Mouse (Mus musculus) neural tube, embryonic 13.5 days (tissue): Measurements from ENCODE around the gene Dhx15. TPM values are rescaled to one million over a fixed set of nuclear protein-coding genes. Genes with fewer than 3 reads are reported as not detected.
A peak's percentile ranks its signal among the peaks of the same experiment; 100 is the strongest.
"Not testable (repeated sequence)": the region's sequence is repeated elsewhere in the genome, so short reads cannot be mapped to it uniquely, and the experiment has no call there.

Experiments used
- ATAC-seq: fragments of 200-750 bp; cut with Nextera tagmentation; 2 replicates; pipeline ENCODE4 v1.8.0; 2017; ENCODE audit warnings: low read depth, mild to moderate bottlenecking, moderate TSS enrichment, moderate library complexity
- H3K27ac ChIP-seq: fragments of 300-500 bp; sonication (generic); replicated peaks from 2 replicates; pipeline ENCODE4 v1.5.1; 2015; ENCODE audit warnings: moderate library complexity, mild to moderate bottlenecking, inconsistent platforms
- H3K27me3 ChIP-seq: fragments of 300-500 bp; sonication (generic); 2 replicates; pipeline ENCODE4 v1.6.1; 2015; ENCODE audit warnings: mild to moderate bottlenecking, inconsistent platforms
- H3K36me3 ChIP-seq: fragments of 300-500 bp; sonication (generic); 2 replicates; pipeline ENCODE4 v1.6.1; 2015; ENCODE audit warnings: mild to moderate bottlenecking, inconsistent platforms
- H3K4me1 ChIP-seq: fragments of 300-500 bp; sonication (generic); replicated peaks from 2 replicates; pipeline ENCODE4 v1.6.1; 2015; ENCODE audit warnings: inconsistent platforms
- H3K4me2 ChIP-seq: fragments of 300-500 bp; sonication (generic); 2 replicates; pipeline ENCODE4 v1.6.1; 2015; ENCODE audit warnings: inconsistent platforms, mild to moderate bottlenecking, moderate library complexity
- H3K4me3 ChIP-seq: fragments of 300-500 bp; sonication (generic); 2 replicates; pipeline ENCODE4 v1.5.1; 2015; ENCODE audit warnings: mild to moderate bottlenecking, inconsistent platforms
- H3K9ac ChIP-seq: fragments of 300-500 bp; sonication (generic); 2 replicates; pipeline ENCODE4 v1.6.1; 2015; ENCODE audit warnings: moderate library complexity, mild to moderate bottlenecking, inconsistent platforms
- H3K9me3 ChIP-seq: fragments of 300-500 bp; sonication (generic); 2 replicates; pipeline ENCODE4 v1.6.1; 2016; ENCODE audit warnings: inconsistent platforms
- WGBS: fragments of 180-500 bp; shearing (Covaris S2); methylation state at CpG from one replicate; pipeline ENCODE4 v1.1.7; 2015; 5-methylcytosine and 5-hydroxymethylcytosine counted together
- polyA plus RNA-seq: library from polyadenylated mRNA; unstranded; fragments of >200 nt; fragmentation: Nextera tagmentation; extraction: Ambion mirVana; gene quantifications from 2 replicates; pipeline ENCODE4 v1.2.1, GENCODE M21; 2015

Dhx15 gene
- polyA plus RNA-seq: 126 and 147 TPM in 2 replicates

DNA sequence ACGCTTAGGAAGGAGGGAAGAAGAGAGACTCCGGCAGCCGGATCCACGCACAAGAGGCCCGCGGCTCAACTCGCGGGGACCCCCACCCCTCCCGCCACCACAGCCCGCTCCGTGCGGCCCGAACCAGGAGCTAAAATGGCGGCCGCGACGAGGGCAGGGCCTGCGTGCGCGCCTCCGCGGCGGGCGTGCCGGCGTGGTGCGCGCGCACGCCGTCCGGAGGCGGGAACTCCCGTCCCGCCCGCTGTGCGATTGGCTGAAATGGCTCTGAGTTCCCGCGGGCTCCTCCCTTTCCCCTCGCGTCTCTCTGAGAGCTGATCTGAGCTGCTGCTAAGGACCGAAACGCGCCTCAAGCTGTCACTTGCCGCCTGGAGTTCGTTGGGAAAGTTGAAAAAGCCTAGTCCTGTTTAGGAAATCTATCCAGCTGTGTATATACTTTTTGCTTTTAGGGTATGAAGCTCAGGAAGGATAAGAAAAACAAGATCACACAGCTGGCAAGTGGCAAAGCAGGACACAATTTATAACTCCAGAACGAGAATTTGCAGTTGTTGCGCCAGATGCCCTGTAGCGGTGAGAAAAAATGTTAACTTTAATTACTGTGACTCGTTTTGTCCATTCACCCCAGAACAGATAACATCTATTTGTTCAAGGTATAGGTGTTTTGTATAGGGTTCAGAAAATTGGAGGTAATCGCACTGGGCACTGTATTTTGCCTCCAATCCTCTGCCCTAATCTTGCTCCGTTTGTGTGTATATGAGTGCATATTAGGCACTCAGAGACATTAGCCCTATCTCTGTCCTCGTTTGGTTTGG, at the start of gene Dhx15:
TSS of gene Dhx15 (minus strand) at position 144 of the 809 bp plus-strand sequence.
- peak within 1 kb of the TSS; percentile 97 for H3K27ac ChIP-seq
- H3K9ac ChIP-seq: peak within 1 kb of the TSS; percentile 99
- H3K4me3 ChIP-seq: peak within 1 kb of the TSS; percentile 99
- no peaks in the 10 kb centered on the region for H3K9me3 ChIP-seq
- H3K4me1 ChIP-seq: peaks cover 41% of the 10 kb centered on the region
- no peaks in the 10 kb centered on the region for H3K27me3 ChIP-seq
- peak within 1 kb of the TSS; percentile 91 for H3K4me2 ChIP-seq
- WGBS: 1% methylated on average over 53 of the region's 53 CpGs
- no peaks in the 10 kb centered on the region for H3K36me3 ChIP-seq
- ATAC-seq: peak; percentile 97

DNA sequence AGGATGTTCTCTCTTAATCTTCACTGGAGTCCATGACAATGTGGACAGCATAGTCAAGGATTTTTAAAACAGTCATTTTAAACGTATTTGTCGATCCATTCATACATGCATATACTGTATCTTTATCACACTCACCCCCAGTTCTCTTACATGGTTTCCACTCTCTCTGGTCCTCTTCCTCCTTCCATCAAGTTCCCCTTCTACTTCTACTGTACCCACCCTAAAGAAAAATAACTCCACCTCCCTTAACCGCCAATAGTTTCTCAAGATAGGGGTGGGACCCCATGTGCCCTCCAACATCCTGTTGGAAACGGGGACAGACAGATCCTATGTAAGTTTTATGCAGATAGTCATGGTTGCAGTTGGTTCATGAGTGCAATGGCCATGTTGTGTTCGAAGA, 48.6 kb upstream of the Dhx15 start:
- WGBS: 93% methylated on average over 5 of the region's 5 CpGs

DNA sequence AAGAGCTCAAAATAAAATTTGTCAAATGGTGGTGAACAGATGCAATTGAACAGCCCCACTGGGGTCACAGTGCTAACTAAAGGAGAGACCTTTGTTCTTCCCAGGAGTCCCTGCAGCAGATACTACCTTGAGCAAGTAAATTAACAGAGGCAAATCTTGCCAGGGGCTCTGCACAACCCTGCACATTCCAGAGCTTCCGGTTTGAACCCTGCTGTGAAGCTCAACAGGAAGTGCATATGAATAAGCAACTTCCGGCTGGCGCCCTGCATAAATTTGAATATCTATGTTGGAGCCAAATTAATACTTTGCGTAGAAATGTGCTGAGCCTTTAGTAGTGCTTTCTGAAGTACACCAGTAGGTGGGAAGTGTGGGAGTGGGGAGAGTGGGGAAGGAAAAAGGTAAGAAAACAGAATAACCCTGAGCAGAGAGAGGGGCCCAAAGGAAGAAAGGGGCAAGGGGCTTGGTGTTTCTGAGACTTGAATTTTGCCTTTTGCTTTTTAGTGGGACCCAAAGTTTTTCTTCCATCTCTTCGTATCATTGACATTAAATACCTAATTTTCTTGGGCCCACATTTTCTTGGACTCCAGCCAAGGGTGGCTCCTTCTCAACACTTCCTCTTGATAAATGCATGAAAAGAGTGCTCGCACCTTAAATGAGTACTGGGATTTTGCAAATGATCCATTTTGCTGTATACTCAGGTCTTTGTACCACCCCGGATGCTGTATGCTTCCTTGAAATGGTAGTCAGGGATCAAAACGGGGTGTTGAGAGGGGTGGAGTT, 47.8 kb upstream of the Dhx15 start:
- no peaks in the 10 kb centered on the region for H3K9me3 ChIP-seq
- ATAC-seq: no peak
- H3K4me3 ChIP-seq: no peak overlapping the region
- H3K9ac ChIP-seq: no peak overlapping the region
- H3K27ac ChIP-seq: no peak overlapping the region
- no peak overlapping the region for H3K4me2 ChIP-seq
- no peaks in the 10 kb centered on the region for H3K36me3 ChIP-seq
- H3K27me3 ChIP-seq: no peaks in the 10 kb centered on the region
- 75% methylated on average over 8 of the region's 8 CpGs for WGBS
- no peaks in the 10 kb centered on the region for H3K4me1 ChIP-seq

More for the DNA sequence above, 48.6 kb upstream of the Dhx15 start:
- no peak overlapping the region for H3K4me2 ChIP-seq
- no peak for ATAC-seq
- no peak overlapping the region for H3K9ac ChIP-seq
- H3K27me3 ChIP-seq: no peaks in the 10 kb centered on the region
- H3K4me3 ChIP-seq: no peak overlapping the region
- H3K4me1 ChIP-seq: no peaks in the 10 kb centered on the region
- H3K27ac ChIP-seq: no peak overlapping the region
- no peaks in the 10 kb centered on the region for H3K36me3 ChIP-seq
- H3K9me3 ChIP-seq: no peaks in the 10 kb centered on the region

DNA sequence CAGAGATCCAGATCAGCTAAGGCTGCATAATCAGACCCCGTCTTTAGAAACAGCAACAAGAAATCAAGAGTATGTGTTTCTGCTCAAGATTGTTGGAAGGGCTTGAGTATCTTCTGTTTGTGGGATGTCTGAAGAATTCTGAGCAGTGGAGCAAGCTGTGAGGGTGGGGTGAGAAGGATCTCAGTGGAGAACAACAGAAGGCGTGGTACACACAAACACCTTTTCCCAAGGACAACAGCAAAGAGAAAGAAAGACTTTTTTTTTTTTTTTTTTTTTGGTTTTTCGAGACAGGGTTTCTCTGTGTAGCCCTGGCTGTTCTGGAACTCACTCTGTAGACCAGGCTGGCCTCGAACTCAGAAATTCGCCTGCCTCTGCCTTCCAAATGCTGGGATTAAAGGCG, 46.3 kb upstream of the Dhx15 start:
- not testable (repeated sequence) for H3K27me3 ChIP-seq, ATAC-seq, H3K27ac ChIP-seq, H3K9ac ChIP-seq, H3K4me2 ChIP-seq, H3K9me3 ChIP-seq, H3K4me3 ChIP-seq, H3K4me1 ChIP-seq, H3K36me3 ChIP-seq
- 84% methylated on average over 6 of the region's 6 CpGs for WGBS

DNA sequence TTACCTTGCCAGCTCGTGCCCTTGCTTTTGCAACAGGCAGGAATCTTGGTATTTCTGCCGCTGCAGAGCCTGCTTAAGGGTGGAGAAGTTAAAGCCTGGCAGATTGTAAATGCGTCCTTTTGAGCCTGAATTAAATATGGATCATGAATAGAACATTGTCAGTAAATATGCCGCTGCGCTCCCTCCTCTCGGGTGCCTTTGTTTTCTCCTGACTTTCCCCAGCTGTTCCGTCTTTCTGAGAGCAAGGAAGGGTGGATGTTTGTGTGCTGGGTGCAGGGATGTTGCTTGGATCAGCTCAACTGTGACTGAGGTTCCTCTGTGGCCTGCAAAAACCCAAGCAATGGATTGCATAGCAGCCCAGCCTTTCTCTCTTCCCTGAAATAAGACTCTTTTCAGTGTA, 44.3 kb upstream of the Dhx15 start:
- no peak overlapping the region for H3K4me2 ChIP-seq
- no peak overlapping the region for H3K9ac ChIP-seq
- H3K9me3 ChIP-seq: no peaks in the 10 kb centered on the region
- no peak overlapping the region for H3K4me3 ChIP-seq
- H3K36me3 ChIP-seq: no peaks in the 10 kb centered on the region
- H3K4me1 ChIP-seq: no peaks in the 10 kb centered on the region
- WGBS: 55% methylated on average over 7 of the region's 7 CpGs
- no peaks in the 10 kb centered on the region for H3K27me3 ChIP-seq
- no peak overlapping the region for H3K27ac ChIP-seq
- ATAC-seq: no peak

DNA sequence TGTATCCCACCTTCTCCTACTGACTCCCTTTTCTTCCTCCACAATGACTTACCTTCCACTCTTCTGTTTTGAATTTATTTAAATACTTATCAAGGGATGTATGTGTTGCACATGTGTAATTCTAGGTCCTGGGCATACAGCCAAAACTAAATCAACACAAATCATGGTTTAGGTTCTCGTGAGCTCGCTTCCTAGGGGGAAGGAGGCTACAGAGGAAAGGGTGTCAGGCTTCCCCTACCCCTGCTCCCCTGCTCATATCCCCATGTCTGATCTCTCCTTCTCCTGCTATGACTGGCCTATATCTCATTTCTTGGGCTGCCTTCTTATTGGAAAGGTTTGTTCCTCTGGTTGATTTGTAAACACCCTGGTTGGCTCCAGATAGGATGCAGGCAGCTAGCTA, 43.6 kb upstream of the Dhx15 start:
- Histone ChIP-seq H3K4me2 (no peak overlapping the region), H3K27me3 (no peaks in the 10 kb centered on the region), H3K9ac (no peak overlapping the region), H3K4me3 (no peak overlapping the region), H3K27ac (no peak overlapping the region), H3K9me3 (no peaks in the 10 kb centered on the region), H3K36me3 (no peaks in the 10 kb centered on the region), H3K4me1 (no peaks in the 10 kb centered on the region)
- no peak for ATAC-seq
- 47% methylated on average over 2 of the region's 2 CpGs for WGBS

DNA sequence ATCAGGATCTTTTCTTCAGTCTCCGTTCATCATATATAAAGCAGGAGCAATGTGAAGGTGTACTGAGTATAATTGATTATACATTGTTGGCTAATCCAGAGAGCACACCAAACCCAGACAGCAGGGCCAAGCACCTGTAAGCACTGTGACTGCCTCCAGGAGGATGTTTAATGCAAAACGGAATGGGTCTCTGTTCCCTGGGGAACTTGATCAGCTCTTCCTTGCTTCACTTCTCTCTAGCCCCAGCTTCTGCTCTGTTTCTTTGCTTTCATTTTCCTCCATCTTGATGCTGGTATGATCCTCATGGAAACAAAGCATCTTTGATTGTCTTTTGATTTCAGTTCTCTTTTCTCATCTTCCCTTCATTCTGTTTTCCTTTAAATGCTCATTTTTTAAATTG, 42.3 kb upstream of the Dhx15 start:
- no peak overlapping the region for H3K9ac ChIP-seq
- H3K27ac ChIP-seq: no peak overlapping the region
- no peaks in the 10 kb centered on the region for H3K9me3 ChIP-seq
- no peak overlapping the region for H3K4me3 ChIP-seq
- ATAC-seq: no peak
- WGBS: 72% methylated on average over 2 of the region's 2 CpGs
- no peaks in the 10 kb centered on the region for H3K27me3 ChIP-seq
- H3K4me1 ChIP-seq: no peaks in the 10 kb centered on the region
- no peaks in the 10 kb centered on the region for H3K36me3 ChIP-seq
- no peak overlapping the region for H3K4me2 ChIP-seq

DNA sequence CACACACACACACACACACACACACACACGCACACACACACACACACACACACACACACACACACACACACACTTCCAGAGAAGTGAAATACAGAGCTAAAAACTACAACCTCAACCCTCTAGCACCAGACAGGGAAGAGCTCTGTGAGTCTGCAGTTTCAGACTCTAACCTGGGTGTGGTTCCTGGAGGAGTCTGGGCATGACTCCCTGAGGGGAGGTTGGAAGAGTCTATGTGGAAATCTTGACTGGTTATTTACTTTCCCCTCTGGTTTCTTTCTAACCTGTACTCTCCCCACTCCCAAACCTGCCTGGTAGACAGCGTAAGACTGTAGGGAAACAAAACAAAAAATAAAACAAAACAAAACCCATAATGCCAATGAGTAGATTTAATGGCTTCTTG, 41.9 kb upstream of the Dhx15 start:
- Histone ChIP-seq H3K36me3 (no peaks in the 10 kb centered on the region), H3K4me1 (no peaks in the 10 kb centered on the region), H3K27me3 (no peaks in the 10 kb centered on the region), H3K4me2 (no peak overlapping the region), H3K9ac (no peak overlapping the region), H3K27ac (no peak overlapping the region), H3K4me3 (no peak overlapping the region), H3K9me3 (no peaks in the 10 kb centered on the region)
- WGBS: 76% methylated on average over 2 of the region's 2 CpGs
- no peak for ATAC-seq

DNA sequence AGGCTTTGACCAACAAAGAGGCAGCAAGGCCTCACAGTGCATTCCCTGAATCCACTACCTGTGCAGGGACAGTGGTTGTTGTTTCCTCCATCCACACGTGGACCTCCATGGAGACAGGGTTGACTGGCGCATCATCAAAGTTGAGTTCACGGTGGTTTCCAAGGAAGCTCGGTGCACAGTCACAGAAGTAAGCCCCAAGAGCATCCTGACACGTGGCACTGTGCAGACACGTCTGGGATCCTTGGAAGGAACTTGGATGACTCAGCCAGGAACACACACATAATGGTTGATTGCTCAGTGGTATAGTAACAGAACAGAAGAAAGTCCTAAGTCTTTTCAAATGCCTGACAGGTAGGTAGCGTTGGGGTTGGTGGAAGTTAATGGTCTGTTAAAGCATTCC, 40.2 kb upstream of the Dhx15 start:
- Histone ChIP-seq H3K4me1 (no peaks in the 10 kb centered on the region), H3K9ac (no peak overlapping the region), H3K27ac (no peak overlapping the region), H3K4me2 (no peak overlapping the region), H3K4me3 (no peak overlapping the region), H3K36me3 (no peaks in the 10 kb centered on the region), H3K9me3 (no peaks in the 10 kb centered on the region), H3K27me3 (no peaks in the 10 kb centered on the region)
- 90% methylated on average over 7 of the region's 7 CpGs for WGBS
- ATAC-seq: no peak

DNA sequence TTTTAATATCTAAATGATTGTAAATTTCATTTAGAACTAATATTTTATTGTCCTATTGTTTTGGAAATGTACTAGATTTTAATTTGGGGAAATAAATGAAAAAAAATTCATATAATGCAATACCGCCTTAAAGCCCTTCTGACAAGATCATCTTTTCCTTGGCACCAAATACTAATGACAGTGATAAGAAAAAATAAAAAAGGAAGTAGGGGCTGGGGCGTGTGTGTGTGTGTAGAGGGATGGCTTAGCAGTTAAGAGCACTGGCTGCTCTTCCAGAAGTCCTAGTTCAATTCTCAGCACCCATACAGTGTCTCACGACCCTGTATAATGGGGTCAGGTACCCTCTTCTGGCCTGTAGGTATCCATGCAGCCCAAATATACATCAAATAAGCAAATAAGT, 36.4 kb upstream of the Dhx15 start:
- no peaks in the 10 kb centered on the region for H3K27me3 ChIP-seq
- WGBS: 90% methylated on average over 3 of the region's 3 CpGs
- no peak for ATAC-seq
- H3K4me1 ChIP-seq: no peaks in the 10 kb centered on the region
- H3K9ac ChIP-seq: no peak overlapping the region
- no peaks in the 10 kb centered on the region for H3K9me3 ChIP-seq
- H3K4me3 ChIP-seq: no peak overlapping the region
- no peak overlapping the region for H3K4me2 ChIP-seq
- H3K36me3 ChIP-seq: no peaks in the 10 kb centered on the region
- H3K27ac ChIP-seq: no peak overlapping the region

DNA sequence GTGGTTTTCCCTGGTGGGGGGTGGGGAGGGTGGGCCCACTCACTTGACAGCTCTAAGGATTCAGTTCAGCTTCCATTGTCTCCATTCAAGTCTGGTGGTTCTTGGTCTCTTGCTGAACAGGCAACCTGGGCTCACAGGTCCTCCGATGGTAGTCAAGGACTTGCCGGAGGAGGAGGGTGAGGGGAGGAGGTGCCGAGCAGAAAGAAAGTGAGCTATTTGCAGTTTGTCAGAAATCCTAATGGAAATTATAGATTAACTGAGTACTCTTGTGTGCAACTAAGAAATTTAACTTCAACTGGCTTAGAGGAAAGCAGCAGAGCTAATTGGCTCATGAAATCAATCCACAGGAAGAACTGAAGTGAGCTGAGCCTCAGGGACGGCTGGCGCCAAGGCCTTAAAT, 31.3 kb upstream of the Dhx15 start:
- H3K4me3 ChIP-seq: no peak overlapping the region
- WGBS: 88% methylated on average over 5 of the region's 5 CpGs
- ATAC-seq: no peak
- H3K27ac ChIP-seq: no peak overlapping the region
- H3K9ac ChIP-seq: no peak overlapping the region
- no peaks in the 10 kb centered on the region for H3K27me3 ChIP-seq
- H3K9me3 ChIP-seq: no peaks in the 10 kb centered on the region
- no peaks in the 10 kb centered on the region for H3K36me3 ChIP-seq
- H3K4me1 ChIP-seq: peaks cover 21% of the 10 kb centered on the region
- no peak overlapping the region for H3K4me2 ChIP-seq

DNA sequence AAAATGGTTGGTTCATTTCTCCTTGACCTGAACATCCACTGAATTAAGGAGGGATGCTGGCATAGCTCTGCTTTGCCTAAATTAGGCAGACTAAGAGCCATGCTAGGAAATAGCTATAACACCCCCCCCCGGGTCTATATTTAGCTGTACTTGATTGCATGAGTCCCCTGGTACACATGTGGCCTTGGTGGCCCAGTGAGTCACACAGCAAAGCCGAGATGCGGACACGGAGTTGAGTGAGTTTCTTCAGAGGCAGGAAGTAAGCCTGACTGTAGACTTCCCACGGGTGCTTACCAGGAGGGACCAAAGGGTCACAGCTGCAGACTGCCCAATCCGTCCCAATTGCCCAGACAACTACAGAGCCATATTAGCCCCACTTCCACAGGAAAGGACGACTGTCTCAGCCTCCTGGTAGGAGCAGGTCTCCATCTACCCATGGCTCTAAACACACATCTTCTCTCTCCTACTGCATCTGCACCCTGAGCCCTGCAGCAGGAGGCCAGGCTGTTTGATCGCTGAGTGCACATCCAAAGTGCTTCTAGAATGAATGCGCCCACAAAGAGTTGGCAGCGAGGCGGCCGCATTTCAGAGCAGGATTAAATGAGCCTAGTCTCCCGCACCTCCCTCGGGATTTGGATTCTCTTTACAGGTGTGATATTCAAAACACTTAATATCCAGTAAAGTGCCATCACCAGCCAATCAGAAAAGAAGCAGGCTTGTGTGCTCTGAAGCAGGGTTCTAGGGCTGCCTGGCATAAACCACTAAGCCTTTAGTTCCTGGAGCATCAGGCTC, 29.9 kb upstream of the Dhx15 start:
- no peaks in the 10 kb centered on the region for H3K36me3 ChIP-seq
- ATAC-seq: no peak
- H3K4me2 ChIP-seq: no peak overlapping the region
- H3K27me3 ChIP-seq: no peaks in the 10 kb centered on the region
- no peak overlapping the region for H3K9ac ChIP-seq
- 70% methylated on average over 14 of the region's 14 CpGs for WGBS
- H3K9me3 ChIP-seq: no peaks in the 10 kb centered on the region
- peaks cover 26% of the 10 kb centered on the region for H3K4me1 ChIP-seq
- no peak overlapping the region for H3K27ac ChIP-seq
- H3K4me3 ChIP-seq: no peak overlapping the region
